Mouse (Mus musculus): Measurements from ENCODE around the gene Kif1bp.
"Not testable (repeated sequence)": the region's sequence is repeated elsewhere in the genome, so short reads cannot be mapped to it uniquely, and the experiment has no call there.

The Kif1bp gene

GRCm38 (mm10) chr10:62578338-62579100 lies at the start of gene Kif1bp:
Kif1bp (minus strand) TSS chr10:62578457.
- DNase-seq (ENCODE audit: low spot score): peak; percentile 98

DNA sequence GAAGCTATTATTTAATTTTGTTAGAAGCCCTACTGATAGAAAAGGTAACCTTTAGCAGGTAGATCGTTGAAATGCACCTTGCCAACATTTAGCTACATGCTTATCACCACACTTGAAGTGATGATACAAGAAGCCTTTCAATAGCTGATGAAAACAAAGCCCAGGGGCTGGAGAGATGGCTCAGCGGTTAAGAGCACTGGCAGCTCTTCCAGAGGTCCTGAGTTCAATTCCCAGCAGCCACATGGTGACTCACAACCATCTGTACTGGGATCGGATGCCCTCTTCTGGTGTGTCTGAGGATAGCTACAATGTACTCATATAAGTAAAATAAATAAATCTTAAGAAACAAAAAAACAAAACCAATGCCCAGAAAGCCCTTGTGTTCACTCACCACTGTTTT lies 25.9 kb upstream of the Kif1bp start:
- DNase-seq (ENCODE audit: low spot score): no peak

- no peak for DNase-seq (ENCODE audit: low spot score)
These were observed 25.2 kb upstream of the Kif1bp start for GRCm38 (mm10) chr10:62603233-62604030.

DNA sequence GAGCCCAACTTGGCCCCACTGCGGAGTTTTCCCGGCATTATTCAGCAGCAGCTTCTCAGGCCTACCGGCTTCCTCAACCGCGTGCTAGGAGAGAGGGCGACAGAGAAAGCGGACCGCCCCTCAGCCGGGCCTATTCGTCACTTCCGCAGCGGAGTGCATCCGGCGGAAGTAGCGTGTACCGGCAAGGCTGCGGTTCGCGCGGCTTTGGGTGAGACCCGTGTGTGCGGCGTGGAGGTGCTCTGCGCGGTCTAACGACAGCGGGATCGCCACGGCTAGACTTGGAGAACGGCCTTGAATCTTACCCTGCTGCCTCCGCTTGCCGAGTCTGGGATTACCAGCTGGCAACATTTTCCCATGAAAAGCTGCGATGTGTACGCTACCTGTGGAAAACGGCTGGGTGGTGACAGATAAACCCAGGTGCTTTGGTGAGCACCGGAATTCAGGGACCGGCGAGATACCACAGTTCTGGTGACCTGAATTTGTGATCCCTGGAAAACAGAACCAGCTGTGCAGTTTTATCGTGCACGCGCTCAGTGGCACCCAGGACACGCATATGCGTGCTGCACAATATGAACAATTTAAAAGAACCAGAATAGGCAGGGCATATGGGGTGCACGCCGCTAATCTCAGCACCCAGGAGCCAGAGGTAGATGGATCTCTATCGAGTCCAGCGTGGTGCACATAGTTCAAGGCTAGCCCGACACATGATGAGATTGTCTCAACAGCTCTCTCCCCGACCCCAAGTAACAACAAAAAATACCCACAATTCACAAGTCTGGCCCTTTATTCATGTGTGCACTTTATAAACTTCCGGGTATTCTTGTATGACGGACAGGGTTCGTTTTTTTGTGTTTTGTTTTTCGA lies 24.2 kb upstream of the Kif1bp start, which contains the start of gene Ddx21:
Ddx21 (minus strand) TSS at position 105 of the 864 bp plus-strand sequence.
- DNase-seq (ENCODE audit: low spot score): peak; percentile 94

DNA sequence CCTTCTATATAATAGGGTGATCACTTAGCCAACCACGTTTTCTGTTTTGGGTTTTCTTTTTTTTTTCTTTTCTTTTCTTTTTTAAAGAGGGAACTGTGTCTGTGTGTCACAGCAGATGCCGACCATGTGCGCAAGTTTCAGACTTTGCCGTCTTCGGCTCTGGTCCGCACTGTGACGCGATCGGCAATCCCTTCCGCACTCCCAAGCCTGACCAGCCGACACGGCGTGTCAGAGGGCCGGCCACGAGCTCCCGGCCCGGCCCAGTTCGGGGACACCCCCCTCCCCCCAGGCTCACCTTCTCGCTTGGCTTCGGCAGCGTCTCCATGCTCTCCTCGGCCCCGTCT lies 23.5 kb upstream of the Kif1bp start:
- DNase-seq (ENCODE audit: low spot score): no peak

- peak; percentile 14 for DNase-seq (ENCODE audit: low spot score)
These were observed 23.0 kb upstream of the Kif1bp start for GRCm38 (mm10) chr10:62601053-62601791.

DNA sequence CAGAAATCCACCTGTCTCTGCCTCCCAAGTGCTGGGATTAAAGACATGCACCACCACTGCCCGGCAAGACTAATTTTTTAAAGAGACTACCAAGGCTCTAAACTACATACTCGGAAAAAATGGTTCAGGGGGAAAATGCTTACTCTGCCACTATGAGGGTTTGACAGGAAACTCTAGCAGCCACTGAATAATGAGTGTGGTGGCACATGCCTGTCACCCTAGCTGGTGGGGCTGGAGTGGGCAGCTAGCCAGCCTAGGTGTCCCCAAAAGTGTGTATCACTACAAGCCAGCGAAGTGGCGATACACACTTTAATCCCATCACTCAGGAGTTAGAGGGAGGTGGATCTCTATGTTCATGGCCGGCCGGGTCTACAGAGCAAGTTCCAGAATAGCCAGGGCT lies 21.8 kb upstream of the Kif1bp start:
- DNase-seq (ENCODE audit: low spot score): no peak

DNA sequence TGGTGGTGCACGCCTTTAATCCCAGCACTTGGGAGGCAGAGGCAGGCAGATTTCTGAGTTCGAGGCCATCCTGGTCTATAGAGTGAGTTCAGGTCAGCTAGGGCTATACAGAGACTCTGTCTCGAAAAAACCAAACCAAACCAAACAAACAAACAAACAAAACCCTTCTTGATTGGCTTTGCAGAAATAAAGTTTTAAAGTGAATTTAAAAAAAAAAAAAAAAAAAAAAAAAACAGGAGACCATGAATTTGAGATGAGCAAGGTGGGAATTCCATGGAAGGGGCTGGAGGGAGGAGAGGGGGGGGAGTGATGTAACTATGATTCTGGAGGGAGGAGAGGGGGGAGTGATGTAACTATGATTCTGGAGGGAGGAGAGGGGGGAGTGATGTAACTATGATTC lies 21.1 kb upstream of the Kif1bp start:
- not testable (repeated sequence) for DNase-seq (ENCODE audit: low spot score)

DNA sequence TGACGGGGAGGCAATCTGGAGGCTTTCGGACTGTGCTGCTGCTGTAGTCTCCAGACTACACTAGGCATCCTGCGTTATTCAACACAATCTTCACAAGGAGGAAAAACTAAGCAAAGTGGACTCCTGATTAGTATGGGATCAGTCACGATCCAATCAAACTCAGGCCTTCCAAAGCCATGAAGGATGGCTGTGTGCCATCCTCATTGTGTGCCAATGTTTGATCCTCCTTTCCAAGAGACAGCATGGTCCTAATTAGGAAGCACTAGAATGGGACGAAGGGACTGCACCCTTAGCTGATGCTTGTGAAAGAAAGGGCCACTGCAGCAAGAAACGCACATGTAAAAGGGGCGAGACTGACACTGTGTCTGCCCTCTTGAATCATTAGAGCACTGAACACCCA lies 14.2 kb upstream of the Kif1bp start:
- no peak for DNase-seq (ENCODE audit: low spot score)

DNA sequence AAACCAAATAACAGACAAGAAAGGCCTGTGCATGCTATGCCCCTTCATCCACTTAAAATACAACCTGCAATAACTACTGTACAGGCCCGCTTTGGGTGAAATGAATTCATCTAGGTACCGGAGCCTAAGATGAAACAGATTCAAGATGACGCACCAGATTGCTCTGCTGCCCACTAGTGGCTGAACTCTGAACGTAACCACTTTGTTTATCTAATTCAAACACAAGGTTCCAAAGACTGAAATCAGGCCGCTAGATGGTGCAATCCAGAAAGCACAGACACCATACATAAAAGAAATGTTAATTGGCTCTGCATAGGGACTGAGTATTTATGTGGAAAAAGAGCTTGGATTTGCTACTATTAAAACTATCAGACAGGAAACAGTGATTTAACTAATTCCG lies 11.9 kb upstream of the Kif1bp start:
- peak; percentile 82 for DNase-seq (ENCODE audit: low spot score)

DNA sequence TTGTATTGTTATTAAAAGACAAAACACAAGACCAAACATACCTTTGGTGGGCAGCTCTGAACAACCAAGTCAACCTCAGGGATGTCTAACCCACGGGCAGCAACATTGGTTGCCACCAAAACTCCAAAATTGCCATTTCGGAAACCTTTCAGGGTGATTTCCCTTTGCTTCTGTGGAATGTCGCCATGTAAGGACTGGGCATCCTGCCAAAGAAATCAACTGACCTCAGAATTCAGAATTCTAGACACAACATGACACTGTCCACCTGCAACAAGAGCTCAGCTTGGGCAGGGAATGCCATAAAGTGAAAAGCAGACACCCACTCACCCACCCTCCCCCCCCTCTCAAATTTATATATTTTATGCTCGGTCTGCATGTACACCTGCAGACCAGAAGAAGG lies 10.4 kb upstream of the Kif1bp start:
- DNase-seq (ENCODE audit: low spot score): no peak

GRCm38 (mm10) chr10:62583245-62583644 lies 5.0 kb upstream of the Kif1bp start:
- no peak for DNase-seq (ENCODE audit: low spot score)

GRCm38 (mm10) chr10:62582701-62583100 lies 4.4 kb upstream of the Kif1bp start:
- no peak for DNase-seq (ENCODE audit: low spot score)

DNA sequence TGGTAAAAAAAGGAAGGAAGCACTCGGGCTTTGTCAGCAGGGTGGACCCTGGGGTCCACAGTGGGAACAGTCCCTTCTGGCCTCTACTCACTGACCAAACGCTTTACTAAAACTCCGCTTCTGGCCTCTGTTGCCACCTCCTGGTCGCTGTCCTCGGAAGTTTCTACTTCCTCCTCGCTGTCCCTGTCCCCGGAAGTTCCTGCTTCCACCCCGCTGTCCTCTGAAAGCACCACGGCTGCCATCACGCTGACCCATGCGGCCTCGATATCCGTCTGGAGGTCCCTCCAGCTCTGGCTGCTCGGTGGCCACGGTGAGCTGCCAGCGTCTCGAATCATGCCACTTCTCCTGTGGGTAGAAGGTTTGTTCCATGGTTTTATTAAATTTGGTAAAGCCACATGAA lies 4.0 kb upstream of the Kif1bp start:
- DNase-seq (ENCODE audit: low spot score): no peak

DNA sequence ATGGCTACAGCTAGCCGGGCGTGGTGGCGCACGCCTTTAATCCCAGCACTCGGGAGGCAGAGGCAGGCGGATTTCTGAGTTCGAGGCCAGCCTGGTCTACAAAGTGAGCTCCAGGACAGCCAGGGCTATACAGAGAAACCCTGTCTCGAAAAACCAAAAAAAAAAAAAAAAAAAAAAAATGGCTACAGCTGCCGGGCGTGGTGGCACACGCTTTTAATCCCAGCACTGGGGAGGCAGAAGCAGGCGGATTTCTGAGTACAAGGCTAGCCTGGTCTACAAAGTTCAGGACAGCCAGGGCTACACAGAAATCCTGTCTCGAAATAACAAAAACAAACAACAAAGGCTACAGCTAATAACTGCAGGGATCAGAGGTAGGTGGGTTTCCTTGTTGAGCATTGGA lies 872 bp upstream of the Kif1bp start:
- not testable (repeated sequence) for DNase-seq (ENCODE audit: low spot score)

DNA sequence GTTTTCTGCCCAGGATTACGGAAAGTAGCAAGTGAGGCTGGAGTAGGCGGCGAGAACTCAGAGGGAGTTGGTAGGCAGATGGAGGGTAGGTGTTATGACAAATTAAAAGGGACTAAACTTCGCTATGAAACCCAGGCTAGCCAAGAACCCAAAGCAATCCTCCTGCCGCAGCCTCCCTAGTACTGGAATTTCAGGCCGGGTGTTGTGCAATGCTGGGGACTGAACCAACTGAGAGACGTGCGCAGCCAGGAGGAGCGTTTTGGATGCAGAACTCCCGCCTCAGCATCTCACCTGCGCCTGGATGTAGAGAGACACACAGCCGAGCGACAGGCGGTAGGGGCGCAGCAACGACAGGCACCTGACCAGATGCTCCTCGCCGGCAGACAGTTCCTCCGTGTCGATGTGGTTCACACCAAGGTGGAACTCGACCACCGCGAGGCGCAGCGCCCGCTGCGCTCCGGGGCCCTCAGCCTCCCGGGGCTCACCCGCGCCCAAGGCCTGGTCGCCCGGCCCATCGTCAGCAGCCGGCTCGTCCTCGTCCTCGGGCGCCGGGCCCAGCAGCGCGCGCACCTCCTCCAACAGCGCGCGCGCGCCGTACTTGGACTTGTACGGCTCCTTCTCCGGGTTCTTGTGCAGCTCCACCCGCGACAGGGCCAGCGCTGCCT lies 452 bp downstream of the Kif1bp start:
- no peak for DNase-seq (ENCODE audit: low spot score)

DNA sequence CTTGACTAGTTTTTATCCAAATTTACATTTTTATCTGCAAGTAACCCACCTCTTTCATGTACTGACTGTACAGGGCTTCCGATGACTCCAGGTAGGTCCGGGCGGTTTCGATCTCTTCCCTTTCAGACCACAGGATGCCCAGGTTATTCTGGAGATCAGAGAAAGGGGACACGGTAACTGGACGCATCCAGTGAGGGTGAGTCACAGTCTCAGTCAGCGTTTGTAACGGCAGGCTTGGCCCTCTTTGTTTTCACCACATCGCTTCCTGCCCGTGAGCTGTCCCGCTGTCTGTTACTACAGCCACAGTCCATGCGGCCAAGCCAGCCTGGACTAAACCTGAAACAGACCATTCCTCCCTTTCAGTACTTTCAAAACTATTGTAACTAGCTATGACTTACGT lies 3.3 kb downstream of the Kif1bp start:
- no peak for DNase-seq (ENCODE audit: low spot score)

GRCm38 (mm10) chr10:62570126-62570871 lies 8.0 kb downstream of the Kif1bp start:
- no peak for DNase-seq (ENCODE audit: low spot score)

- no peak for DNase-seq (ENCODE audit: low spot score)
These were observed 9.4 kb downstream of the Kif1bp start for GRCm38 (mm10) chr10:62568861-62569260.

DNA sequence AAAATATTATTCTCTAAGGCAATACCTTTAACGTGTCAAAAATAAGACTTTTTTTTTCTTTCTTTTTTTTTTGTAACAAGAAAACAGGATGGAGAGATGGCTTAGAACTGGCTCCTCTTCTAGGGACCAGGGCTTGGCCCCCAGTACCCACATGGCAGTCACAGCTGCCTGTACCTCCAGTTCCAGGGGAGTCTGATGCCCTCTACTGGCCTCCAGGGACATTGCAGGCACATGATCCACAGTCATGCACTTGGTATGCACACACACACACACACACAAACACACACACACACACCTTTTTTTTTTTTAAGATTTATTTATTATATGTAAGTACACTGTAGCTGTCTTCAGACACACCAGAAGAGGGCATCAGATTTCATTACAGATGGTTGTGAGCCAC lies 20.5 kb downstream of the Kif1bp start:
- DNase-seq (ENCODE audit: low spot score): no peak

DNA sequence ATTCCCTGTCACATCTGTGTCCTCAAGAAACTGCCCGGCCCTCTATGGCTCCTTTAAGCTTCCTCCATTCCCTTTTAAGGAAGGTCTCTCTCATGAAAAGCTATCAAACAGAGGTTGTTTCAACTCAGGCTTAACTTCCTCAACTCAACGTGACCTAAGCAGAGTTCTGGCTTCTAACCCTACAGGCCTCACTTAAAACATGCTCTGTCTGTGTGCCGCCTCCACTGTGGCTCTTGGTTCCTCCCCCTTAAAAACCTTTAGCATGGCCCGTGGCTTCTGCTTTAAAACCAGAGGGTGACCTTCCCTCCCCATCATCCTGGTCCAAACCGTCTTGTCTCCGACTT lies 21.7 kb downstream of the Kif1bp start:
- no peak for DNase-seq (ENCODE audit: low spot score)
